Mouse (Mus musculus): ENCODE data around the gene Pced1a. TPM values are rescaled to one million over a fixed set of nuclear protein-coding genes. Genes with fewer than 3 reads are reported as not detected.

The Pced1a gene
- total and polyA plus RNA-seq, 3 experiments, result 6.5 to 13.7 TPM; not detected in 1

DNA sequence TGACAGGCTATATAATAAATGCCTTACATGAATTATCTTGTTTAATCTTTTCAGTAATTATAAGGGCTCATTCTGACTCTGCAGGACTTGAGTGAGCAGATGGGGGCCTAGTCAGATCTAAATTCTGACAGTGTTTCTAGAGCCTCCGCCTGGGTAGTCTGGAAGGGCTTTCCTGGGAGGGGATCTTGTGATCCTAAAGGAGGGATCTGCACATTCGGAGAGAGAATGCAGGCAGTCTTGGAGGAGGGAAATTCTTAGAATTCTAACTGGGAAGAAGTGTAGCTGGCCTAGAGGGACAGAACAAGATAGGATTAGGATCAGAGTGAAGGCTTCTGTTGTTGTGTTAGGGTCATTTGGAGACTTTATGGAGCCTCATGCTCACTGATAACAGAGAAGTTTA lies 27.8 kb upstream of the Pced1a start:
- TF ChIP-seq UBTF (IDR thresholded peaks at IDR 0.05; ENCODE audit: borderline replicate concordance, insufficient read depth, low read depth, low read length) (no peak), NRF1 (IDR thresholded peaks at IDR 0.05; ENCODE audit: insufficient read depth, low read depth, low read length, poor library complexity, severe bottlenecking) (no peak), ZKSCAN1 (IDR thresholded peaks at IDR 0.05; ENCODE audit: low read depth, low read length) (no peak), MAFK (IDR thresholded peaks at IDR 0.05; ENCODE audit: borderline replicate concordance, low read depth, low read length) (no peak), ELF1 (IDR thresholded peaks at IDR 0.05; ENCODE audit: low read depth, low read length) (no peak), MEF2A (IDR thresholded peaks at IDR 0.05; ENCODE audit: extremely low read depth, insufficient replicate concordance, low read depth, low read length, poor library complexity, severe bottlenecking) (no peak), SMC3 (IDR thresholded peaks at IDR 0.05; ENCODE audit: low read depth, low read length) (no peak), HCFC1 (IDR thresholded peaks at IDR 0.05; ENCODE audit: low read depth, low read length) (no peak), POLR2AphosphoS2 (IDR thresholded peaks at IDR 0.05; ENCODE audit: low read length) (no peak), MAX (IDR thresholded peaks at IDR 0.05; ENCODE audit: low read length) (no peak), BHLHE40 (IDR thresholded peaks at IDR 0.05; ENCODE audit: borderline replicate concordance, low read depth, low read length) (no peak), TAL1 (IDR thresholded peaks at IDR 0.05; ENCODE audit: low read length) (no peak), MAZ (IDR thresholded peaks at IDR 0.05; ENCODE audit: low read depth, low read length) (no peak), E2F4 (IDR thresholded peaks at IDR 0.05; ENCODE audit: borderline replicate concordance, low read depth, low read length) (no peak), MYC (IDR thresholded peaks at IDR 0.05; ENCODE audit: low read depth, low read length) (no peak), ZNF384 (IDR thresholded peaks at IDR 0.05; ENCODE audit: low read depth, low read length) (no peak), NELFE (IDR thresholded peaks at IDR 0.05; ENCODE audit: low read depth, low read length) (no peak), ZC3H11A (IDR thresholded peaks at IDR 0.05; ENCODE audit: low read depth, low read length) (no peak), CHD2 (IDR thresholded peaks at IDR 0.05; ENCODE audit: low read length) (no peak)
- Histone ChIP-seq H3K4me1 (ENCODE audit: control insufficient read depth in 1 of 2, insufficient read depth in 2 of 2, low read length in 2 of 2) (peaks cover 19 to 32% of the 10 kb centered on the region in 2 experiments), H3K27ac (ENCODE audit: control insufficient read depth, low read depth, low read length) (no peak overlapping the region), H3K9ac (ENCODE audit: control insufficient read depth, low read depth, low read length, poor library complexity, severe bottlenecking) (no peak overlapping the region), H3K4me3 (ENCODE audit: control insufficient read depth in 1 of 2, insufficient read depth in 1 of 2, low read depth in 2 of 2, low read length in 2 of 2) (peak overlapping the region in 1 of 2 experiments; percentile 23; a peak in 1 of 4 replicates), H3K79me2 (ENCODE audit: control insufficient read depth, insufficient read depth, low read length, poor library complexity) (peaks cover 39% of the 10 kb centered on the region), H3K27me3 (ENCODE audit: control insufficient read depth in 1 of 2, insufficient read depth in 2 of 2, low read length in 2 of 2) (no peaks in the 10 kb centered on the region), H3K9me3 (replicated peaks; ENCODE audit: insufficient read depth, low read length) (no peaks in the 10 kb centered on the region), H3K36me3 (ENCODE audit: control insufficient read depth in 1 of 2, insufficient read depth in 2 of 2, low read length in 2 of 2) (peaks cover 0 to 40% of the 10 kb centered on the region in 2 experiments; a peak in 3 of 4 replicates)
- no peak for DNase-seq (ENCODE audit: low read depth, low spot score)

DNA sequence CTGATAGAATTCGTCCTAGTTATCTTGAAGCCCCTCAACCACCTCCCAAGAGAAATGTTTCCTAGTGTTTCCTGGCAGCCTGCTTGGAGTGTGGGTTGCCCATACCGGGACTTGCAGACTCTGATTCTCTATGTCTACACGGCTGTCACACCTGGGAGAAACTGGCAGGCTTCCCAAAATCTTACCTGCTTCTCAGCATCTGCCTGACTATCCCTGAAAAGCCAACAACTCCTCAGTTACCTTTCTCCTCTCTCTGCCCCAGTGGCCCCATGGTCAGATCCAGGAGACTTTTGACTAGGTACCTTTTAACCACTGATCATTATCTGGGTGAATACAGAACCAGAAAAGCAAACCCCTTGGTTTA lies 27.2 kb upstream of the Pced1a start:
- no peak overlapping the region for H3K9ac ChIP-seq (ENCODE audit: control insufficient read depth, low read depth, low read length, poor library complexity, severe bottlenecking)
- H3K4me1 ChIP-seq (ENCODE audit: control insufficient read depth in 1 of 2, insufficient read depth in 2 of 2, low read length in 2 of 2), result peaks cover 19 to 32% of the 10 kb centered on the region in 2 experiments
- no peak for DNase-seq (ENCODE audit: low read depth, low spot score)

More for the DNA sequence above, 27.2 kb upstream of the Pced1a start:
- Histone ChIP-seq H3K9me3 (replicated peaks; ENCODE audit: insufficient read depth, low read length) (no peaks in the 10 kb centered on the region), H3K36me3 (ENCODE audit: control insufficient read depth in 1 of 2, insufficient read depth in 2 of 2, low read length in 2 of 2) (peaks cover 0 to 40% of the 10 kb centered on the region in 2 experiments; a peak in 2 of 4 replicates), H3K27ac (ENCODE audit: control insufficient read depth, low read depth, low read length) (no peak overlapping the region), H3K4me3 (ENCODE audit: control insufficient read depth in 1 of 2, insufficient read depth in 1 of 2, low read depth in 2 of 2, low read length in 2 of 2) (peak overlapping the region in 1 of 2 experiments; percentile 97; a peak in 2 of 4 replicates), H3K27me3 (ENCODE audit: control insufficient read depth in 1 of 2, insufficient read depth in 2 of 2, low read length in 2 of 2) (no peaks in the 10 kb centered on the region), H3K79me2 (ENCODE audit: control insufficient read depth, insufficient read depth, low read length, poor library complexity) (peaks cover 39% of the 10 kb centered on the region)
- TF ChIP-seq ELF1 (IDR thresholded peaks at IDR 0.05; ENCODE audit: low read depth, low read length) (no peak), ZKSCAN1 (IDR thresholded peaks at IDR 0.05; ENCODE audit: low read depth, low read length) (no peak), POLR2AphosphoS5 (IDR thresholded peaks at IDR 0.05; ENCODE audit: borderline replicate concordance, low read depth, low read length) (no peak), MAFK (IDR thresholded peaks at IDR 0.05; ENCODE audit: borderline replicate concordance, low read depth, low read length) (no peak), ZNF384 (IDR thresholded peaks at IDR 0.05; ENCODE audit: low read depth, low read length) (no peak), MYB (IDR thresholded peaks at IDR 0.05; ENCODE audit: low read depth, low read length) (no peak), NELFE (IDR thresholded peaks at IDR 0.05; ENCODE audit: low read depth, low read length) (no peak), POLR2AphosphoS2 (IDR thresholded peaks at IDR 0.05; ENCODE audit: low read length) (no peak), ZC3H11A (IDR thresholded peaks at IDR 0.05; ENCODE audit: low read depth, low read length) (no peak), CHD1 (IDR thresholded peaks at IDR 0.05; ENCODE audit: low read depth, low read length) (no peak), SMC3 (IDR thresholded peaks at IDR 0.05; ENCODE audit: low read depth, low read length) (no peak), MYC (IDR thresholded peaks at IDR 0.05; ENCODE audit: low read depth, low read length) (no peak), CHD2 (IDR thresholded peaks at IDR 0.05; ENCODE audit: low read length) (no peak), HCFC1 (IDR thresholded peaks at IDR 0.05; ENCODE audit: low read depth, low read length) (no peak)
